ENCODE assay signal across 21 mouse cellular contexts in the genomic region with DNA sequence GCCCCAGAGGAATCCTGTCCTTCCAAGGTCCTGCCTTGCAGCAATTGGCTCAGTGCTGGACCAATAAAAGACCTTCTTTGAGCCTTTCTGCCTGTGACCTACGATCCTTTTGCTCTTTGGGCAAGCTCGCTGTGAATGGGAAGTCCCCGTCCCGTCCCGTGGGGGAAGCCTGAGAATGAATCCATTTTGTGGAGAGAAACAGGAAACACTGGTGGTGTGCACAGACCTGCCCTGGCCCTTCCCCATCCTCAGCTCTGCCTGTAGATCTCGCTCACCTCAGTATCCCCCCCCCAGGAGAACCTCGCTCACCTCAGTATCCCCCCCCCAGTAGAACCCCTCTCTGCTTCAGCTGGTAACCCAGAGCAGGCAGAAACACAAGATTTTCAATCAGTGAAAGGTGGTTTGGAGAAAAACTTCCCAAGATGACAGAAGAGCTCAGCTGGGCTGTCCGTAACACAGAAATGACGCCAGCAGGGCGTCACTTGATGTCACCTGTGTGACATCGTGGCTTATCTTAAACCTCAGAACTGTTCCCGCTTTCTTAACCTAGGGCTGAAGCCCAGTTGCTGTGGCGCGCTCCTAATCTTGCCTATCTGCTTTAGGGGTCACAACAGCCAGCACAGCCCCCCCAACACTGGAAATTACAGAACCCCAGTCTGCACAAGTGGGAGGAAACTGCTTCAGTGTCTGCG. TPM values are rescaled to one million over a fixed set of nuclear protein-coding genes. Genes with fewer than 3 reads are reported as not detected.
A peak's percentile ranks its signal among the peaks of the same experiment; 100 is the strongest.
DNase-seq lines count a peak whose midpoint lies in the region; ATAC-seq and TF ChIP-seq lines count a peak whose summit lies in the region.
"Had no signal": no experiment of that assay in that cellular context is flagged by ENCODE, and none has a peak within 500 bp of the region (broad histone marks: within the 10 kb centered on the region; RNA-seq: fewer than 3 reads in every experiment).

No protein-coding gene starts in this region.

- peak overlapping the region; percentile 43 for H3K27ac ChIP-seq in CH12.LX (ENCODE audit: insufficient read depth, low read depth)
- H3K27ac ChIP-seq in gastrocnemius, adult 2 months = no peak overlapping the region
- H3K27ac ChIP-seq: embryonic facial prominence, embryonic 13.5 days; forebrain, embryonic 12.5 days; heart, embryonic 13.5 days; hindbrain, embryonic 15.5 days had no signal

- TF ChIP-seq CTCF in CH12.LX (conservative IDR thresholded peaks at IDR 0.05 in 1 of 2, IDR thresholded peaks at IDR 0.05 in 1 of 2; ENCODE audit: low read depth in 2 of 2, low read length in 2 of 2) = no peak
- TF ChIP-seq CTCF in gastrocnemius, adult 2 months (IDR thresholded peaks at IDR 0.05) = no peak

- H3K27me3 ChIP-seq in CH12.LX (replicated peaks) = peaks cover 14% of the 10 kb centered on the region
- H3K27me3 ChIP-seq: embryonic facial prominence, embryonic 13.5 days; hindbrain, embryonic 15.5 days; Patski had no signal

- intact Hi-C loops in gastrocnemius, adult 2 months (cut with DNase I) = no loop called here

- DNase-seq in B cell, adult 2 months = peak; percentile 20 to 45
- DNase-seq in CH12.LX (ENCODE audit: extremely low read depth) = peak; percentile 92
- DNase-seq in naive thymus-derived CD4-positive, alpha-beta T cell, adult 2 months (ENCODE audit: low read depth) = peak; percentile 36
- no peak for DNase-seq in kidney, postnatal 4 days
- DNase-seq in adrenal gland, adult 2 months = no peak
- DNase-seq in gastrocnemius, adult 2 months = no peak
- DNase-seq in left cerebral cortex, adult 8-10 months (ENCODE audit: low spot score in 2 of 2) = no peak
- DNase-seq: adrenal gland, postnatal 25 days; cerebellum, adult 18-20 months; cerebellum, adult 9-11 months; cerebellum, postnatal 36 days; gastrocnemius, postnatal 14 days; heart, postnatal 36 days had no signal

- in situ Hi-C loops in CH12.LX (cut with MboI; ENCODE audit: low pct_ligation_motif_present, low pct_unique_long_range_greater_than_20kb, low sequenced_read_pairs) = no loop called here

- no peak for TF ChIP-seq RAD21 in CH12.LX (IDR thresholded peaks at IDR 0.05; ENCODE audit: low read depth, low read length)

- peaks cover 21 to 36% of the 10 kb centered on the region in 2 experiments for H3K4me1 ChIP-seq in CH12.LX (ENCODE audit: control insufficient read depth in 1 of 2, insufficient read depth in 2 of 2)
- H3K4me1 ChIP-seq: forebrain, embryonic 12.5 days; heart, embryonic 13.5 days; hindbrain, embryonic 15.5 days had no signal

- ATAC-seq in inflammation-experienced regulatory T-cells, adult 6 months = peak; percentile 44
- ATAC-seq: activated CD4-positive, CD25-positive, alpha-beta regulatory T cell, adult 4 months; forebrain, embryonic 16.5 days; Patski had no signal

- H3K9me3 ChIP-seq in CH12.LX (replicated peaks; ENCODE audit: low read length) = peaks cover 7% of the 10 kb centered on the region
- H3K9me3 ChIP-seq: embryonic facial prominence, embryonic 13.5 days; forebrain, embryonic 12.5 days; heart, embryonic 13.5 days; hindbrain, embryonic 15.5 days had no signal

- H3K36me3 ChIP-seq in CH12.LX (replicated peaks in 1 of 2; ENCODE audit: control insufficient read depth in 1 of 2, insufficient read depth in 1 of 2, low read length in 1 of 2) = no peaks in the 10 kb centered on the region
- H3K36me3 ChIP-seq: embryonic facial prominence, embryonic 13.5 days; forebrain, embryonic 12.5 days; heart, embryonic 13.5 days; hindbrain, embryonic 15.5 days had no signal

- dilution Hi-C loops in CH12.LX (cut with MboI; ENCODE audit: extremely low pct_ligation_motif_present, extremely low pct_unique_long_range_greater_than_20kb, low sequenced_read_pairs) = no loop called here

- H3K4me2 ChIP-seq in CH12.LX (ENCODE audit: insufficient read depth, low read depth, poor library complexity, severe bottlenecking) = peak overlapping the region; percentile 24
- H3K4me2 ChIP-seq: embryonic facial prominence, embryonic 13.5 days; forebrain, embryonic 12.5 days; heart, embryonic 13.5 days; hindbrain, embryonic 15.5 days had no signal

- no peaks in the 10 kb centered on the region for H3K79me2 ChIP-seq in CH12.LX (replicated peaks; ENCODE audit: control insufficient read depth, extremely low read depth, insufficient read depth, poor library complexity, severe bottlenecking)

- peak; percentile 41; the same call in 1 of the 2 replicates for TF ChIP-seq POLR2A in CH12.LX (IDR thresholded peaks at IDR 0.05; ENCODE audit: low read depth, low read length)

- no peak; the same call in none of the 2 replicates for TF ChIP-seq EP300 in CH12.LX (IDR thresholded peaks at IDR 0.05; ENCODE audit: low read length)

- no peak overlapping the region for H3K4me3 ChIP-seq in CH12.LX (replicated peaks in 1 of 3; ENCODE audit: low read depth in 2 of 3, low read length in 2 of 3, poor library complexity in 1 of 3)
- H3K4me3 ChIP-seq in gastrocnemius, adult 2 months = no peak overlapping the region
- H3K4me3 ChIP-seq: embryonic facial prominence, embryonic 13.5 days; forebrain, embryonic 12.5 days; heart, embryonic 13.5 days; hindbrain, embryonic 15.5 days had no signal

- H3K9ac ChIP-seq in CH12.LX (ENCODE audit: insufficient read depth, low read depth) = no peak overlapping the region
- H3K9ac ChIP-seq: embryonic facial prominence, embryonic 13.5 days; forebrain, embryonic 12.5 days; heart, embryonic 13.5 days; hindbrain, embryonic 15.5 days had no signal

TF ChIP-seq in CH12.LX, 34 proteins besides CTCF, POLR2A, EP300 and RAD21:
- no peak for TF ChIP-seq TBP (conservative IDR thresholded peaks at IDR 0.05; ENCODE audit: low read depth, low read length)
- no peak for TF ChIP-seq ZC3H11A (IDR thresholded peaks at IDR 0.05; ENCODE audit: low read depth, low read length)
- TF ChIP-seq TCF12 (IDR thresholded peaks at IDR 0.05; ENCODE audit: low read depth, low read length) = peak; percentile 56; the same call in 1 of the 2 replicates
- TF ChIP-seq RCOR1 (conservative IDR thresholded peaks at IDR 0.05; ENCODE audit: low read depth, low read length) = peak; percentile 91
- TF ChIP-seq ELF1 (IDR thresholded peaks at IDR 0.05; ENCODE audit: low read depth, low read length) = peak; percentile 62; the same call in 1 of the 2 replicates
- peak; percentile 58; the same call in 1 of the 2 replicates for TF ChIP-seq IRF4 (IDR thresholded peaks at IDR 0.05; ENCODE audit: low read depth, low read length)
- TF ChIP-seq MYC (IDR thresholded peaks at IDR 0.05; ENCODE audit: low read depth, low read length) = peak; percentile 49; the same call in 1 of the 2 replicates
- peak; percentile 65; the same call in 1 of the 2 replicates for TF ChIP-seq MAZ (IDR thresholded peaks at IDR 0.05; ENCODE audit: low read depth, low read length)
- peak; percentile 55; the same call in 1 of the 2 replicates for TF ChIP-seq MEF2A (IDR thresholded peaks at IDR 0.05; ENCODE audit: borderline replicate concordance, low read depth, low read length)
- TF ChIP-seq SIN3A (IDR thresholded peaks at IDR 0.05; ENCODE audit: low read length) = peak; percentile 70
- peak; percentile 89 for TF ChIP-seq GABPA (IDR thresholded peaks at IDR 0.05; ENCODE audit: insufficient replicate concordance, low read depth, low read length)
- peak; percentile 90 for TF ChIP-seq BHLHE40 (IDR thresholded peaks at IDR 0.05; ENCODE audit: low read depth, low read length)
- TF ChIP-seq MAFK (IDR thresholded peaks at IDR 0.05; ENCODE audit: insufficient replicate concordance, low read length) = 0 out of 2 replicates have a peak, but pooled peaks have one; percentile 5
- TF ChIP-seq POLR2AphosphoS2 (IDR thresholded peaks at IDR 0.05; ENCODE audit: low read depth, low read length) = no peak
- peak; percentile 20; the same call in 1 of the 2 replicates for TF ChIP-seq CHD2 (IDR thresholded peaks at IDR 0.05; ENCODE audit: low read length)
- 0 out of 2 replicates have a peak, but pooled peaks have one; percentile 29 for TF ChIP-seq ZMIZ1 (IDR thresholded peaks at IDR 0.05; ENCODE audit: low read depth, low read length)
- peak; percentile 18; the same call in 1 of the 2 replicates for TF ChIP-seq MAX (IDR thresholded peaks at IDR 0.05; ENCODE audit: low read length)
- TF ChIP-seq SMC3 (IDR thresholded peaks at IDR 0.05; ENCODE audit: low read depth, low read length) = no peak
- TF ChIP-seq ETS1 (conservative IDR thresholded peaks at IDR 0.05; ENCODE audit: low read depth, low read length) = peak; percentile 71

RNA-seq across cellular contexts. Expression of a gene that starts 43.7 kb away (rescaled TPM):
- 0.04 and 0.08 TPM in 2 replicates for total RNA-seq in CH12.LX (2012; rRNA removed)
- not detected in 2 replicates for total RNA-seq in CH12.LX (2014; rRNA removed)
- 0.16 TPM in 1 of 2 replicates, not detected in the other for polyA plus RNA-seq in CH12.LX (2012; ENCODE audit: insufficient read length, low read depth)
- polyA plus RNA-seq in inflammation-experienced regulatory T-cells, adult 6 months (2017; shearing (Covaris generic)) = 1 to 10 TPM; 1.1 to 8.5 (median 2.2) TPM
- 10 to 100 TPM; 17.5 to 22.2 TPM for total RNA-seq in adrenal gland, adult 2 months (2021)
- 11.0 and 13.7 TPM in 2 replicates for polyA plus RNA-seq in adrenal gland, adult 2 months (2012; rRNA removed)
- total RNA-seq in gastrocnemius, adult 2 months (2021) = 1 to 10 TPM; 3.0 to 3.1 TPM
- total RNA-seq in left cerebral cortex, adult 8-10 months (2022) = 10 to 100 TPM; 41.2 to 46.2 (median 43.9) TPM

RNA-seq across cellular contexts. Expression of a gene that starts 53.4 kb away (rescaled TPM):
- total RNA-seq in CH12.LX (2012; rRNA removed) (28.2 and 28.5 TPM in 2 replicates), CH12.LX (2014; rRNA removed) (32.2 and 33.1 TPM in 2 replicates)
- polyA plus RNA-seq in CH12.LX (2012; ENCODE audit: insufficient read length, low read depth) = 36.1 and 45.5 TPM in 2 replicates
- 10 to 100 TPM; 43.8 to 60.5 (median 53.2) TPM for polyA plus RNA-seq in inflammation-experienced regulatory T-cells, adult 6 months (2017; shearing (Covaris generic))
- total RNA-seq in adrenal gland, adult 2 months (2021) = 1 to 10 TPM in 1 of 2 experiments, under 1 TPM in 1; 0.29 to 1.2 TPM
- 0.43 and 0.87 TPM in 2 replicates for polyA plus RNA-seq in adrenal gland, adult 2 months (2012; rRNA removed)
- under 1 TPM; 0.31 to 0.47 TPM for total RNA-seq in gastrocnemius, adult 2 months (2021)
- 1 to 10 TPM; 1.5 to 2.1 (median 1.7) TPM for total RNA-seq in left cerebral cortex, adult 8-10 months (2022)

RNA-seq across cellular contexts. Expression of a gene that starts 58.6 kb away (rescaled TPM):
- 0.80 and 1.1 TPM in 2 replicates for total RNA-seq in CH12.LX (2012; rRNA removed)
- 2.1 and 3.0 TPM in 2 replicates for total RNA-seq in CH12.LX (2014; rRNA removed)
- 1.8 and 2.0 TPM in 2 replicates for polyA plus RNA-seq in CH12.LX (2012; ENCODE audit: insufficient read length, low read depth)
- polyA plus RNA-seq in inflammation-experienced regulatory T-cells, adult 6 months (2017; shearing (Covaris generic)) = 1 to 10 TPM in 1 of 3 experiments, under 1 TPM in 1, not detected in 1; 0.54 to 1.0 TPM
- 1 to 10 TPM in 1 of 2 experiments, under 1 TPM in 1; 0.78 to 1.0 TPM for total RNA-seq in adrenal gland, adult 2 months (2021)
- polyA plus RNA-seq in adrenal gland, adult 2 months (2012; rRNA removed) = 0.21 TPM in 1 of 2 replicates, not detected in the other
- under 1 TPM; 0.14 to 0.20 TPM for total RNA-seq in gastrocnemius, adult 2 months (2021)
- 1 to 10 TPM; 2.1 to 3.2 (median 2.9) TPM for total RNA-seq in left cerebral cortex, adult 8-10 months (2022)

Comparison
In these comparisons a context has a peak if more than half of its experiments do, and no peak if none do; other contexts are left out.
1. DNase-seq: peak in B cell, adult 2 months (2 of 2), CH12.LX (single experiment) and naive thymus-derived CD4-positive, alpha-beta T cell, adult 2 months (single experiment); none in kidney, postnatal 4 days (0 of 2), adrenal gland, adult 2 months (single experiment), gastrocnemius, adult 2 months (single experiment) and left cerebral cortex, adult 8-10 months (0 of 2).
2. RNA of a gene that starts 43.7 kb away (total RNA-seq): 41.2 to 46.2 TPM in left cerebral cortex, adult 8-10 months and 17.5 to 22.2 TPM in adrenal gland, adult 2 months; 3.0 to 3.1 TPM in gastrocnemius, adult 2 months and 0.04 to 0.08 TPM in CH12.LX; every median in the first group is over 4 times any median in the second.
3. RNA of a gene that starts 53.4 kb away (total RNA-seq): 28.2 to 33.1 TPM in CH12.LX; 1.5 to 2.1 TPM in left cerebral cortex, adult 8-10 months, 0.29 to 1.2 TPM in adrenal gland, adult 2 months and 0.31 to 0.47 TPM in gastrocnemius, adult 2 months; every median in the first group is over 4 times any median in the second.